Mouse (Mus musculus): Measurements from ENCODE around the gene Nsg1.

DNA sequence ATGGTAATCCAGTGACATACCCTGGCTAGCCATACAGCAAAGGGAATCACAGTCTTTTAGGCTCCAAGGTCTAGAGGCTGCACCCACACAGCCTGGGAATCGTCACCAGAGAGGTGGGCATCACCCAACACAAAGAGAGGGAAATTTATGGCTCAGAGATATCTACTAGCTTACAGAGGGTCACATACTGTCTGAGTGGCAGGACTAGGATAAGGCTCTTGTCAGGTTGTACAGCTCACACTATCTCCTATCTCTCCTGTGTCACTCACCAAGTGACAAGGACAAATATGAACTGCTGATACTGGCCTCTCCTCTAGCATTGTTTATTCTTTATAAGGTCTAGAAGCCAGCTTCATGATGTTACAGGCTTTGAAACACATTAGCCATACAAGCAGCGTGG lies 30.4 kb downstream of the Nsg1 start:
- TF ChIP-seq CTCF (IDR thresholded peaks at IDR 0.05; ENCODE audit: control insufficient read depth, insufficient read depth, low read length) = no peak
- no peak for TF ChIP-seq POLR2A (IDR thresholded peaks at IDR 0.05; ENCODE audit: borderline replicate concordance, control insufficient read depth, low read depth, low read length)
